Mouse (Mus musculus): ENCODE measurements at regions not wholly inside any gene's neighbourhood (a gene's known extent, or its start where the extent isn't known, plus 50 kb on each side); places are given as distances from the start of the nearest gene placed in this dataset.
"Not testable (repeated sequence)": the region's sequence is repeated elsewhere in the genome, so short reads cannot be mapped to it uniquely, and the experiment has no call there.

GRCm38 (mm10) chr12:37010306-37010705 is 98.0 kb upstream of the Meox2 start:
- DNase-seq (ENCODE audit: low read depth, low spot score) = no peak
- Histone ChIP-seq H3K4me3 (ENCODE audit: control insufficient read depth in 1 of 2, insufficient read depth in 1 of 2, low read depth in 2 of 2, low read length in 2 of 2) (no peak overlapping the region), H3K79me2 (ENCODE audit: control insufficient read depth, insufficient read depth, low read length, poor library complexity) (no peaks in the 10 kb centered on the region), H3K4me1 (ENCODE audit: control insufficient read depth in 1 of 2, insufficient read depth in 2 of 2, low read length in 2 of 2) (no peaks in the 10 kb centered on the region), H3K9me3 (replicated peaks; ENCODE audit: insufficient read depth, low read length) (no peaks in the 10 kb centered on the region), H3K36me3 (ENCODE audit: control insufficient read depth in 1 of 2, insufficient read depth in 2 of 2, low read length in 2 of 2) (no peaks in the 10 kb centered on the region), H3K9ac (ENCODE audit: control insufficient read depth, low read depth, low read length, poor library complexity, severe bottlenecking) (no peak overlapping the region), H3K27me3 (ENCODE audit: control insufficient read depth in 1 of 2, insufficient read depth in 2 of 2, low read length in 2 of 2) (no peaks in the 10 kb centered on the region), H3K27ac (ENCODE audit: control insufficient read depth, low read depth, low read length) (no peak overlapping the region)
- TF ChIP-seq MAX (IDR thresholded peaks at IDR 0.05; ENCODE audit: low read length) = no peak
- no peak for TF ChIP-seq SIN3A (IDR thresholded peaks at IDR 0.05; ENCODE audit: low read length)
- TF ChIP-seq SMC3 (IDR thresholded peaks at IDR 0.05; ENCODE audit: low read depth, low read length) = no peak
- no peak for TF ChIP-seq GABPA (IDR thresholded peaks at IDR 0.05; ENCODE audit: low read depth, low read length)

- no peak overlapping the region for H3K4me3 ChIP-seq (ENCODE audit: control insufficient read depth in 1 of 2, insufficient read depth in 1 of 2, low read depth in 2 of 2, low read length in 2 of 2)
- TF ChIP-seq POLR2AphosphoS2 (IDR thresholded peaks at IDR 0.05; ENCODE audit: low read length) = no peak
- no peak for TF ChIP-seq MEF2A (IDR thresholded peaks at IDR 0.05; ENCODE audit: extremely low read depth, insufficient replicate concordance, low read depth, low read length, poor library complexity, severe bottlenecking)
- no peak for TF ChIP-seq CTCF (IDR thresholded peaks at IDR 0.05 in 2 of 3, conservative IDR thresholded peaks at IDR 0.05 in 1 of 3; ENCODE audit: control insufficient read depth in 1 of 3, insufficient read depth in 1 of 3, low read depth in 2 of 3, low read length in 3 of 3, poor library complexity in 1 of 3, severe bottlenecking in 1 of 3)
- TF ChIP-seq KAT2A (conservative IDR thresholded peaks at IDR 0.05; ENCODE audit: low read depth, low read length) = no peak
- TF ChIP-seq RAD21 (IDR thresholded peaks at IDR 0.05; ENCODE audit: low read depth, low read length) = no peak
- no peak for TF ChIP-seq HCFC1 (IDR thresholded peaks at IDR 0.05; ENCODE audit: low read depth, low read length)
- no peak for TF ChIP-seq NELFE (IDR thresholded peaks at IDR 0.05; ENCODE audit: low read depth, low read length)
- no peak for TF ChIP-seq GABPA (IDR thresholded peaks at IDR 0.05; ENCODE audit: low read depth, low read length)
- no peak for TF ChIP-seq SMC3 (IDR thresholded peaks at IDR 0.05; ENCODE audit: low read depth, low read length)
- TF ChIP-seq POLR2A (IDR thresholded peaks at IDR 0.05; ENCODE audit: control insufficient read depth in 1 of 2, insufficient read depth in 1 of 2, low read depth in 1 of 2, low read length in 2 of 2, poor library complexity in 1 of 2) = no peak
- no peak for TF ChIP-seq ETS1 (IDR thresholded peaks at IDR 0.05; ENCODE audit: low read depth, low read length)
- no peak for TF ChIP-seq GATA1 (IDR thresholded peaks at IDR 0.05; ENCODE audit: low read depth, low read length)
- TF ChIP-seq ZKSCAN1 (IDR thresholded peaks at IDR 0.05; ENCODE audit: low read depth, low read length) = no peak
- TF ChIP-seq EP300 (IDR thresholded peaks at IDR 0.05; ENCODE audit: low read depth in 1 of 2, low read length in 2 of 2) = no peak
- TF ChIP-seq BHLHE40 (IDR thresholded peaks at IDR 0.05; ENCODE audit: borderline replicate concordance, low read depth, low read length) = no peak
- TF ChIP-seq USF2 (IDR thresholded peaks at IDR 0.05; ENCODE audit: borderline replicate concordance in 1 of 2, insufficient read depth in 1 of 2, low read depth in 1 of 2, low read length in 2 of 2) = no peak
- TF ChIP-seq SIN3A (IDR thresholded peaks at IDR 0.05; ENCODE audit: low read length) = no peak
- no peak for TF ChIP-seq TBP (IDR thresholded peaks at IDR 0.05; ENCODE audit: low read depth, low read length)
- no peak for TF ChIP-seq MYB (IDR thresholded peaks at IDR 0.05; ENCODE audit: low read depth, low read length)
Observed at GRCm38 (mm10) chr12:37014401-37014800, 93.9 kb upstream of the Meox2 start.

DNA sequence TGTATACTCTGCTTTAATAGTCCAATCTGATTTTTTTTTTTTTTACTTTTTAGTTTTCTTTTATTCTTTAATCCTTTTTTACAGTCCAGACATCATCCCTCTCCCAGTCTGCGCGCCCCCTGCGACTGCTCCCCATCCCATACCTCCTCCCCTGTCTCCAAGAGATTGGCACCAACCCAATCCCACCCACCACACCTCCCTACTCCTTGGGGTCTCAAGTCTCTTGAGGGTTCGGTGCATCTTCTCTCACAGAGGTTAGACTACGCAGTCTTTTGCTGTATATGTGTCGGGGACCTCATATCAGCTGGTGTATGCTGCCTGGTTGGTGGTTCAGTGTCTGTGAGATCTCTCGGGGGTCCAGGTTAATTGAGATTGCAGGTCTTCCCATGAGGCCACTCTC is 93.4 kb upstream of the Meox2 start:
- H3K27ac ChIP-seq (ENCODE audit: control insufficient read depth, low read depth, low read length); H3K4me1 ChIP-seq (ENCODE audit: control insufficient read depth in 1 of 2, insufficient read depth in 2 of 2, low read length in 2 of 2); H3K9me3 ChIP-seq (replicated peaks; ENCODE audit: insufficient read depth, low read length); H3K9ac ChIP-seq (ENCODE audit: control insufficient read depth, low read depth, low read length, poor library complexity, severe bottlenecking); H3K4me3 ChIP-seq (ENCODE audit: control insufficient read depth in 1 of 2, insufficient read depth in 1 of 2, low read depth in 2 of 2, low read length in 2 of 2); H3K79me2 ChIP-seq (ENCODE audit: control insufficient read depth, insufficient read depth, low read length, poor library complexity); H3K27me3 ChIP-seq (ENCODE audit: control insufficient read depth in 1 of 2, insufficient read depth in 2 of 2, low read length in 2 of 2); DNase-seq (ENCODE audit: low read depth, low spot score); H3K36me3 ChIP-seq (ENCODE audit: control insufficient read depth in 1 of 2, insufficient read depth in 2 of 2, low read length in 2 of 2): not testable (repeated sequence)

More at GRCm38 (mm10) chr12:37014401-37014800, 93.9 kb upstream of the Meox2 start:
- Histone ChIP-seq H3K27me3 (ENCODE audit: control insufficient read depth in 1 of 2, insufficient read depth in 2 of 2, low read length in 2 of 2) (no peaks in the 10 kb centered on the region), H3K9me3 (replicated peaks; ENCODE audit: insufficient read depth, low read length) (no peaks in the 10 kb centered on the region), H3K79me2 (ENCODE audit: control insufficient read depth, insufficient read depth, low read length, poor library complexity) (no peaks in the 10 kb centered on the region), H3K27ac (ENCODE audit: control insufficient read depth, low read depth, low read length) (no peak overlapping the region), H3K36me3 (ENCODE audit: control insufficient read depth in 1 of 2, insufficient read depth in 2 of 2, low read length in 2 of 2) (no peaks in the 10 kb centered on the region), H3K4me1 (ENCODE audit: control insufficient read depth in 1 of 2, insufficient read depth in 2 of 2, low read length in 2 of 2) (no peaks in the 10 kb centered on the region), H3K9ac (ENCODE audit: control insufficient read depth, low read depth, low read length, poor library complexity, severe bottlenecking) (no peak overlapping the region)
- no peak for DNase-seq (ENCODE audit: low read depth, low spot score)
